Mouse (Mus musculus): ENCODE data around the gene Arl2. TPM values are rescaled to one million over a fixed set of nuclear protein-coding genes. Genes with fewer than 3 reads are reported as not detected.

Arl2 gene
- polyA plus RNA-seq, 1 experiment, result 31.0 TPM

GRCm38 (mm10) chr19:6127760-6128341 lies 13.5 kb downstream of the Arl2 start, which contains the start of gene Snx15:
Gene Snx15 (minus strand): TSS chr19:6128304.
- Histone ChIP-seq H3K4me3 (ENCODE audit: insufficient read depth, low read length) (peak within 1 kb of the TSS; percentile 90), H3K27ac (ENCODE audit: insufficient read depth, low read depth, low read length) (peak within 1 kb of the TSS; percentile 95), H3K4me1 (ENCODE audit: control insufficient read depth, insufficient read depth, low read length) (peaks cover 5% of the 10 kb centered on the region; the same call in 1 of the 2 replicates)
- TF ChIP-seq POLR2A (IDR thresholded peaks at IDR 0.05; ENCODE audit: borderline replicate concordance, low read depth, low read length) (no peak), CTCF (IDR thresholded peaks at IDR 0.05; ENCODE audit: low read depth, low read length) (no peak)

DNA sequence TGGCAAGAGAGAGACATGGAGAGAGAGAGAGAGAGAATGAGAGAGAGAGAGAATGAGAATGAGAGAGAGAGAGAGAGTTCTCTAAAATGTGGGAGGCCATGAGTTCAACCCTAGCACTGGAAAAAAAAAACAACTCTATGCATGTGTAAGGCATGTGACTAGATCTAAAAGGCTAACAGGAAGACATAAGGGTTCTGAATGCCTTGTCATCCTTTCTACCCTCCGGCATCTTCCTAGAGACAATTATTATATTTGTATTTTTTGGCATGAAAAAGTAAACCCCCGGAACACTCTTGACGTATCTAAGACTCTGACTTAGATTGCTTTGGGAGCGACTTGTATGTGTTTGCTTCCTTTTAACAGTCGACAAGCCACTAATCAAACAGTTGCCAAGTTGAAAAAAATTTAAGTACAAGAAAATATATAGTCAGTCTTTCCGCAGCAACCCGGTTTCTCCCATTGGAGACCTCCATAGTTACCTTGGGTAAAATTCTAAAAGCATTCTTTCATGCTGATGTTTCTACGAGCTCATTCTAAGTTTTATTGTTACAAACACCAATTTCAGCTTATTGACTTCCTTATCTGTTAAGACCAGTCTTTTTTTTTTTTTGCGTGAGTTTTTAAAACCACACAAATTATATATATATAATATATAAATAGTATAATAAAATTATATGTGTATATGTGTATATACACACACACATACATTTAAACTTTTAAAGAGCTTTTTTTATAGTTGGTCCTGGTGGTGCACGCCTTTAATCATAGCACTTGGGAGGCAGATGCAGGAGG lies 14.4 kb downstream of the Arl2 start:
- H3K27ac ChIP-seq (ENCODE audit: insufficient read depth, low read depth, low read length), result peak overlapping the region; percentile 95
- peak overlapping the region; percentile 90 for H3K4me3 ChIP-seq (ENCODE audit: insufficient read depth, low read length)
- peaks cover 5% of the 10 kb centered on the region; the same call in 1 of the 2 replicates for H3K4me1 ChIP-seq (ENCODE audit: control insufficient read depth, insufficient read depth, low read length)
- TF ChIP-seq POLR2A (IDR thresholded peaks at IDR 0.05; ENCODE audit: borderline replicate concordance, low read depth, low read length) (no peak), CTCF (IDR thresholded peaks at IDR 0.05; ENCODE audit: low read depth, low read length) (no peak)

DNA sequence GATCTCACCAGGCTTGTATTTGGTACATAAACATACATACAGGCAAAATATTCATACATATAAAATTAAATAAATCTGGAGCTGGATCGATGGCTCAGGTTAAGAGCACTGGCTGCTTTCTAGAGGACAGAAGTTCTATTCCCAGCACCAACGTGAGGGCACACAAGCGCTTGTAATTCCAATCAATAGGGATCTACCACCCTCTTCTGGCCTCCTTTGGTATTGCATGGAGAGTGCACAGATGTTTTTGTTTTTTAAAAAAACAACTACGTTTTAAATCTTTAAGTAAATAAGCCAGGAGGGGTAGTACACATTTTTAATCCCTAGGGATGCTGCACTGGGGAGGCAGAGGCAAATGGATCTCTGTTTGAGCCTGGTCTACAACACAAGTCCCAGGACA lies 15.1 kb downstream of the Arl2 start:
- H3K4me1 ChIP-seq (ENCODE audit: control insufficient read depth, insufficient read depth, low read length), result peaks cover 5% of the 10 kb centered on the region; the same call in 1 of the 2 replicates

GRCm38 (mm10) chr19:6124898-6125297 lies 16.4 kb downstream of the Arl2 start:
- peaks cover 5% of the 10 kb centered on the region; the same call in 1 of the 2 replicates for H3K4me1 ChIP-seq (ENCODE audit: control insufficient read depth, insufficient read depth, low read length)

More for the DNA sequence above, 15.1 kb downstream of the Arl2 start:
- peak; percentile 26; the same call in 1 of the 2 replicates for TF ChIP-seq CTCF (IDR thresholded peaks at IDR 0.05; ENCODE audit: low read depth, low read length)
- TF ChIP-seq POLR2A (IDR thresholded peaks at IDR 0.05; ENCODE audit: borderline replicate concordance, low read depth, low read length), result no peak
- no peak overlapping the region for H3K4me3 ChIP-seq (ENCODE audit: insufficient read depth, low read length)
- H3K27ac ChIP-seq (ENCODE audit: insufficient read depth, low read depth, low read length), result peak overlapping the region; percentile 76

GRCm38 (mm10) chr19:6123330-6123729 lies 18.0 kb downstream of the Arl2 start:
- no peak overlapping the region for H3K27ac ChIP-seq (ENCODE audit: insufficient read depth, low read depth, low read length)
- H3K4me1 ChIP-seq (ENCODE audit: control insufficient read depth, insufficient read depth, low read length), result peaks cover 2% of the 10 kb centered on the region; the same call in 1 of the 2 replicates
- TF ChIP-seq CTCF (IDR thresholded peaks at IDR 0.05; ENCODE audit: low read depth, low read length) (no peak), POLR2A (IDR thresholded peaks at IDR 0.05; ENCODE audit: borderline replicate concordance, low read depth, low read length) (no peak)
- no peak overlapping the region for H3K4me3 ChIP-seq (ENCODE audit: insufficient read depth, low read length)

More at GRCm38 (mm10) chr19:6124898-6125297, 16.4 kb downstream of the Arl2 start:
- H3K4me3 ChIP-seq (ENCODE audit: insufficient read depth, low read length), result no peak overlapping the region
- TF ChIP-seq POLR2A (IDR thresholded peaks at IDR 0.05; ENCODE audit: borderline replicate concordance, low read depth, low read length) (no peak), CTCF (IDR thresholded peaks at IDR 0.05; ENCODE audit: low read depth, low read length) (no peak)
- no peak overlapping the region for H3K27ac ChIP-seq (ENCODE audit: insufficient read depth, low read depth, low read length)

DNA sequence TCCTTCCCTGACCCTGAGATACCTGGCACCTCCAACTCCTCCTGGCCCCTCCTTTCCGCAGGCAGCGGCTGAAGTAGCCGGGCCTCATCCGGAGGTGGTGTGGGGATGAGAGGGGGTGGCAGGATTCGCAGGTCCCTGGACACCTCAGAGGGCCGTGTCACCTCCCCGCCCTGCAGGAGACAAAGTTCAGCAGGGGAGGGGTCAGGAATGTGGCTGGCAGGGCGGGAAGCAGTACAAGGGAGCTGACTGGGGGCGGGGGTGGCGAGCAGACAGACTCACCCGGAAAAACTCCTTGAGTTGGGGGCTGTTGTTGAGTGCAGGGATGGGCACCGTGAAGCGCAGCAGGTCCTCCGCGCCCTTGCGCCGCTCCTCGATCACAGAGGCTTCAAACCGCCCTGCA lies 19.6 kb downstream of the Arl2 start:
- Histone ChIP-seq H3K27ac (ENCODE audit: insufficient read depth, low read depth, low read length) (no peak overlapping the region), H3K4me1 (ENCODE audit: control insufficient read depth, insufficient read depth, low read length) (peaks cover 5% of the 10 kb centered on the region), H3K4me3 (ENCODE audit: insufficient read depth, low read length) (no peak overlapping the region)
- TF ChIP-seq CTCF (IDR thresholded peaks at IDR 0.05; ENCODE audit: low read depth, low read length) (no peak), POLR2A (IDR thresholded peaks at IDR 0.05; ENCODE audit: borderline replicate concordance, low read depth, low read length) (no peak)

DNA sequence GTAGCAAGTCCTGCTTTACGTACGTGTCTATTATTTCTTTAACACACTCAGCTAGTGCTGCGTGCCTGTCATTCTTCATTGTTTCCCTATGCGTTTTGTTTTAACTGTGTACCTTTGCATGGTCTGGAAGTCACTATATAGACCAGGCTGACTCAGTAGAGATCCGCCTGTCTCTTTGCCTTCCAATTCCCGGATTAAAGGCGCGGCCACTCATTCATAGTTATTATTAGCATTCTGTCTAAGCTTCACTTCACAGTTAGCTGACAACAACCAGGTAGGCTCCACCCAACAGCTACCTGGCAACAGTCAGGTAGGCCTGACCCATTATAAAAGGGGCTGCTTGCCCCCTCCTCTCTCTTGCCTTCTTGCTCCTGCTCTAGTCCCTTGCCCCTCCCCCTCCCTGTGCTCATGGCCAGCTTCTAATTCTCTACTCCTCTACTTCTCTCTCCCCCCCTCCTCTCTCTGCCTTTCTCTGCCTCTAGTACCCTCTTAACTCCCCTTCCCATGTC lies 22.6 kb downstream of the Arl2 start:
- peaks cover 11% of the 10 kb centered on the region for H3K4me1 ChIP-seq (ENCODE audit: control insufficient read depth, insufficient read depth, low read length)
- H3K4me3 ChIP-seq (ENCODE audit: insufficient read depth, low read length), result peak overlapping the region; percentile 97
- no peak for TF ChIP-seq POLR2A (IDR thresholded peaks at IDR 0.05; ENCODE audit: borderline replicate concordance, low read depth, low read length)
- no peak for TF ChIP-seq CTCF (IDR thresholded peaks at IDR 0.05; ENCODE audit: low read depth, low read length)
- peak overlapping the region; percentile 93 for H3K27ac ChIP-seq (ENCODE audit: insufficient read depth, low read depth, low read length)

- peak within 1 kb of the TSS; percentile 93 for H3K27ac ChIP-seq (ENCODE audit: insufficient read depth, low read depth, low read length)
- H3K4me1 ChIP-seq (ENCODE audit: control insufficient read depth, insufficient read depth, low read length), result peaks cover 11% of the 10 kb centered on the region
- TF ChIP-seq POLR2A (IDR thresholded peaks at IDR 0.05; ENCODE audit: borderline replicate concordance, low read depth, low read length) (0 out of 2 replicates have a peak, but pooled peaks have one; percentile 71), CTCF (IDR thresholded peaks at IDR 0.05; ENCODE audit: low read depth, low read length) (no peak)
- peak within 1 kb of the TSS; percentile 97 for H3K4me3 ChIP-seq (ENCODE audit: insufficient read depth, low read length)
These were observed 23.2 kb downstream of the Arl2 start, which contains the start of gene Sac3d1 for GRCm38 (mm10) chr19:6117986-6118676. Gene Sac3d1 (minus strand): TSS chr19:6118650.

GRCm38 (mm10) chr19:6117346-6117985 lies 23.9 kb downstream of the Arl2 start:
- Histone ChIP-seq H3K4me1 (ENCODE audit: control insufficient read depth, insufficient read depth, low read length) (peaks cover 11% of the 10 kb centered on the region), H3K27ac (ENCODE audit: insufficient read depth, low read depth, low read length) (peak overlapping the region; percentile 93)
- TF ChIP-seq POLR2A (IDR thresholded peaks at IDR 0.05; ENCODE audit: borderline replicate concordance, low read depth, low read length), result no peak
- TF ChIP-seq CTCF (IDR thresholded peaks at IDR 0.05; ENCODE audit: low read depth, low read length), result no peak

More at GRCm38 (mm10) chr19:6117346-6117985, 23.9 kb downstream of the Arl2 start:
- H3K4me3 ChIP-seq (ENCODE audit: insufficient read depth, low read length), result peak overlapping the region; percentile 97

Measured in bone marrow macrophage, adult 2 months (primary cell).